Mouse (Mus musculus) midbrain, embryonic 11.5 days (tissue): ENCODE data around the gene Vmn1r183. TPM values are rescaled to one million over a fixed set of nuclear protein-coding genes. Genes with fewer than 3 reads are reported as not detected.
"Not testable (repeated sequence)": the region's sequence is repeated elsewhere in the genome, so short reads cannot be mapped to it uniquely, and the experiment has no call there.

Experiments used
- ATAC-seq: fragments of 200-750 bp; cut with Nextera tagmentation; 2 replicates; pipeline ENCODE4 v1.8.0; 2017; ENCODE audit warnings: moderate TSS enrichment, moderate library complexity; ENCODE audit not compliant: low FRiP score
- DNase-seq: peaks from one replicate; pipeline ENCODE4 v3.0.0; 2015; ENCODE audit warnings: low spot score; ENCODE audit errors: missing footprints
- H3K27ac ChIP-seq: fragments of 300-500 bp; sonication (generic); 2 replicates; pipeline ENCODE4 v1.5.1; 2014; ENCODE audit warnings: low read depth, low read length
- H3K27me3 ChIP-seq: fragments of 300-500 bp; sonication (generic); 2 replicates; pipeline ENCODE4 v1.6.1; 2014; ENCODE audit warnings: mild to moderate bottlenecking, low read length, moderate library complexity, mixed read lengths; ENCODE audit not compliant: control insufficient read depth, insufficient read depth
- H3K36me3 ChIP-seq: fragments of 300-500 bp; sonication (generic); 2 replicates; pipeline ENCODE4 v1.6.1; 2014; ENCODE audit warnings: mild to moderate bottlenecking, low read length, moderate library complexity, mixed read lengths; ENCODE audit not compliant: control insufficient read depth, insufficient read depth
- H3K4me1 ChIP-seq: fragments of 300-500 bp; sonication (generic); 2 replicates; pipeline ENCODE4 v1.6.1; 2014; ENCODE audit warnings: low read length; ENCODE audit not compliant: control insufficient read depth, insufficient read depth
- H3K4me2 ChIP-seq: fragments of 300-500 bp; sonication (generic); 2 replicates; pipeline ENCODE4 v1.6.1; 2014; ENCODE audit warnings: mild to moderate bottlenecking, moderate library complexity
- H3K4me3 ChIP-seq: fragments of 300-500 bp; sonication (generic); 2 replicates; pipeline ENCODE4 v1.5.1; 2014; ENCODE audit warnings: low read depth, low read length
- H3K9ac ChIP-seq: fragments of 300-500 bp; sonication (generic); 2 replicates; pipeline ENCODE4 v1.6.1; 2014; ENCODE audit warnings: low read length
- H3K9me3 ChIP-seq: fragments of 300-500 bp; sonication (generic); 2 replicates; pipeline ENCODE4 v1.6.1; 2016; ENCODE audit warnings: low read length; ENCODE audit not compliant: control insufficient read depth
- WGBS: fragments of 180-500 bp; shearing (Covaris S2); extraction: QIAGEN DNeasy Blood & Tissue Kit; methylation state at CpG from one replicate; pipeline ENCODE4 v1.1.7; 2014; 5-methylcytosine and 5-hydroxymethylcytosine counted together
- polyA plus RNA-seq: library from polyadenylated mRNA; unstranded; fragments of >200 nt; fragmentation: Nextera tagmentation; extraction: Ambion mirVana; gene quantifications from 2 replicates; pipeline ENCODE4 v1.2.1, GENCODE M21; 2014

The Vmn1r183 gene
- polyA plus RNA-seq: not detected in 2 replicates

DNA sequence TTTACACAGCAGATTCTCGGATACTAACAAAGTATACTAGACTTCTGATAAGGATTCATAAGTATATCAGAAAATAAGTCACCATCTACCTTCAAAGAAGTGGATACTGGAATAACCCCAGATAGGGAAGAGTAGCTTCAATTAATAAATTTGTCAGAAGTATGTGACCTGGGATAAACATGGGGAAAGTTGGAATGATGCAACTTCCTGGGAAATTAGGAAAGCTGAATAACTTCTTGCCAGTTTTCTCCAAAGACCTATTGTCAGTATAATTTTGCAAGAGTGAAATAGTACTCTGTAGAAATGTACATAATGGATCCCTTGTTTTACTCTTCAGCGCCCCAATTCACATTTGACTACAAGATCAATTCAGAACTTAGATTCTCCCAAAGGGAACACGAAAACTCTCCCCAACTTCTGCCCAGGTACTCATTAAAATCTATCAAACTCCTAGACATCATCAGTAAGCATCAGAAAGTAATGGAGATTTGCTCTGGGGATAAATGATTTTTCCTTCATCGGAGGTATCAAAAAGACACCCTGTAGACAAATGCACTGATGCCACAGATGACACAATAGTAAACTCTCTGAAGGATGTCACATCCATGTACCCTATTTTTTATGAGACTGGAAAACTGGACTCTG, at the start of gene Vmn1r183:
Vmn1r183 (plus strand) TSS at position 595 of the 645 bp plus-strand sequence.
- H3K27me3 ChIP-seq: no peaks in the 10 kb centered on the region
- no peak within 1 kb of the TSS for H3K27ac ChIP-seq
- 79% methylated on average over 4 of the region's 4 CpGs for WGBS
- H3K4me3 ChIP-seq: no peak within 1 kb of the TSS
- H3K9me3 ChIP-seq: no peaks in the 10 kb centered on the region
- DNase-seq (no peak), ATAC-seq (no peak)
- H3K9ac ChIP-seq: no peak within 1 kb of the TSS
- no peaks in the 10 kb centered on the region for H3K36me3 ChIP-seq
- H3K4me1 ChIP-seq: no peaks in the 10 kb centered on the region
- no peak within 1 kb of the TSS for H3K4me2 ChIP-seq

DNA sequence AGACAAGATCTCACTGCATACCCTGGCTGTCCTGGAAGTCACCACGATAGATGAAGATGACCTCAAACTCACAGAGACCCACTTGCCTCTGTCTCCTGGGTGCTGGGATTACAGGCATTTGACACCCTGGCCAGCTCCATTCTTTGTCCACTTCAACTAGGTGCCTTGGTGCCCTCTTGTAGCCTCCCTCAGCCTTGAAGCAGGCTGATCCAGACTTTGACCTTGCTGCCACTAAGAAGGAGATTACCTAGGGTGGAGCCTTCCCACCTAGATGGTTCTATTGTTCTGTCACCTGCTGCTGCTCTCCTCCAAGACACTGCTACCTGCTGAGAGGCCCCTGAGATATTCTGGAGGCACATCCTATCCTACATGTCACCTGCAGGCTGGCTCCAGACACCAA, 21.4 kb downstream of the Vmn1r183 start:
- not testable (repeated sequence) for H3K4me2 ChIP-seq, H3K9ac ChIP-seq, H3K4me1 ChIP-seq, H3K9me3 ChIP-seq, H3K4me3 ChIP-seq, H3K27me3 ChIP-seq, DNase-seq, ATAC-seq, H3K36me3 ChIP-seq, H3K27ac ChIP-seq
- 53% methylated on average over 1 of the region's 1 CpGs for WGBS

DNA sequence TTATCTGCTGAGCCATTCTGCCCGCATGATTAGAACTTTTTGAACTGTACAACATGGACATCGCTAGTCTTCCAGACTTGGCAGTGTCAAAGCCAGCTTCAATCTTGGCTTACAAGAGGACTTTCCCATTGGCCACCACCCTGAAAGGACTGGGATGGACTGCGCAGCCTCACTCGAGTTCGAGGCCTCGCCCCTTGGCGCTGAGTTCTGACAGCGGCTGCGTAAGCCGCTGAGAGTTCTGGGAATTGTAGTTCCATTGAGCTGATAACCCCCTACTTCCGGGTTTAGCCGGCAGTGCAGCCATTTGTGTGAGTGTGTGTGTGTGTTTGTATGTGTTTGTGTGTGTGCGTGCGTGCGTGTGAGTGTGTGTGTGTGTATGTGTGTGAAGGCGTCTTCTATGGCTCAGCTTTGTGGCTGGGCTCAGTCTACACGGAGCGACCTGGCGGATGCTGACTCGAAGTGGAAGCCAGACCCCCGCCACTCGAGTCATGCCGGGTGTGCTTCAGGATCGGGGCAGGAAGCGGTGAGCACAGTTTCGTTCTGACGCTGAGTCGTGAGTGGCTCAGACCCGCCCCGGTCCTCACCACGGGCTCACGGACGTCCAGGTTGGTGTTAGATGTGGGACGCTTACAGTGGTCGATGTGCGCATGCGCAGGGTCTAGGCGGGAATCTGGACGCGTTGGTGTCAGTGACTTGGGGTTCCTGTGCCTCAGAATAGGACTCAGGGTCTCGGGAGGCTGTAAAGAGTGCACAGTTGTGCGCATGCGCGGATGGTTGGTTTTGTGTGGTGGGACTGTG, 28.8 kb downstream of the Vmn1r183 start, which contains the start of gene Zfp180:
Zfp180 (plus strand) TSS at position 291 of the 798 bp plus-strand sequence.
- WGBS: 22% methylated on average over 44 of the region's 44 CpGs

DNA sequence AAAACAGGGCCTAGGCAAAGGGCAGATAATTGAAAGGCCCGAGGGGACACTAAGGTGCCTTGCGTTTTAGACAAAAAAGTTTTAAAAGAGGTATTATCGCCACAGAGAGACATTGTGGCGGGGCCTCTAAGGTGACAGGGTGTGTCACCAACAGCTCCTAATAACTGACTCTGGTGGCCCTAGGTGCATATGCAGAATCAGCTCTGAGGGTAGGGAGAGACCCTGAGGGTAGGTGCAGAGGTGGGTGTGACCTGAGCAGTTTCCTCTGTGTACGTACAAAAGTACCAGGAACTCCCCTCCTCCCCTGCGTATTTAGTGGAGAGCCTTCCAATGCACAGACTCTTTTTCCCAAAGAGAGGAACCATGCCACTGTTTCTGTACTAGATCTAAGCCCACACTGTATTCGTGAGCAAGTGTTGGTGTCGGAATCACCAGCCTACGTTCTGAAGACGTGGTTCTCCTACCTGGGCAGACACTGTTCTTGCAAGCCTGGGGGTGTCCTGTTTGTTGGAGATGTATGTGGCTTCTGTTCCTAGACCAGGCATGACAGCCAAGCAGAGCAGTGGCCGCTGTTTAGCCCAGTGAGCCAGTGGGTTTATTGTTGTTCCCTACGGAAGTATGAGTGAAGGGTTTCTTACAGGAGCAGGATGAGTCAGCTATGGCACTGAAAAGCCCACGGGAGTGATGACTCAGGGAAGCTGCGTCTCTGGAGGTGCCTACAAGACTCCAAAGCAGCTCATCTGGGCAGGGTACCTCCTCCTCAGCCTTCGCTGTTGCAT, 29.6 kb downstream of the Vmn1r183 start:
- peak overlapping the region; percentile 82 for H3K4me2 ChIP-seq
- peak overlapping the region; percentile 77 for H3K4me3 ChIP-seq
- ATAC-seq: peak; percentile 28
- H3K4me1 ChIP-seq: peaks cover 8% of the 10 kb centered on the region
- H3K27me3 ChIP-seq: no peaks in the 10 kb centered on the region
- WGBS: 63% methylated on average over 15 of the region's 15 CpGs
- H3K9ac ChIP-seq: peak overlapping the region; percentile 79
- DNase-seq: peak; percentile 83
- H3K36me3 ChIP-seq: peaks cover 23% of the 10 kb centered on the region
- peaks cover 19% of the 10 kb centered on the region; the same call in 1 of the 2 replicates for H3K9me3 ChIP-seq
- H3K27ac ChIP-seq: no peak overlapping the region

More for the DNA sequence above, 28.8 kb downstream of the Vmn1r183 start, which contains the start of gene Zfp180:
- Histone ChIP-seq H3K27me3 (no peaks in the 10 kb centered on the region), H3K4me3 (peak within 1 kb of the TSS; percentile 77), H3K27ac (peak within 1 kb of the TSS; percentile 64), H3K4me1 (peaks cover 8% of the 10 kb centered on the region), H3K9ac (peak within 1 kb of the TSS; percentile 79), H3K36me3 (peaks cover 15% of the 10 kb centered on the region), H3K4me2 (peak within 1 kb of the TSS; percentile 82), H3K9me3 (peaks cover 13% of the 10 kb centered on the region; the same call in 1 of the 2 replicates)
- DNase-seq (peak; percentile 99), ATAC-seq (peak; percentile 97)

DNA sequence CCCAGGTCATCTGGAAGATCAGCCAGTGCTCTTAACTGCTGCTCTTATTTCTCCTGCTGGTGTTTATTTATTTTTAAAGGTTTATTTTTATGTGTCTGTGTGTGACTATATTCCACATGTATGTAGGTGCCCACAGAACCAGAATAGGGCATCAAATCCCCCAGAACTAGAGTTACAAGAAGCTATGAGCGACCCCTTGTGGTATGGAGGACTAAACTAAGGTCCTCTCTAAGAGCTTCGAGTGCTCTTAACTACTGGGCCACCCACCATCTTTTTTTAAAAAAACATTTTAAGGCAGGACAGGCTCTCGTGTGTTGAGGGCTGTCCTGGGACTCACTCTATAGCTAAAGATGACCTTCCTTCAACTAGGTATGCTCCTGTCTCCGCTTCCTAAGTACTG, 33.8 kb downstream of the Vmn1r183 start:
- DNase-seq (no peak), ATAC-seq (no peak)
- no peak overlapping the region for H3K4me3 ChIP-seq
- H3K27me3 ChIP-seq: no peaks in the 10 kb centered on the region
- H3K9ac ChIP-seq: no peak overlapping the region
- H3K4me2 ChIP-seq: no peak overlapping the region
- H3K27ac ChIP-seq: no peak overlapping the region
- WGBS: 91% methylated on average over 4 of the region's 4 CpGs
- H3K36me3 ChIP-seq: peaks cover 25% of the 10 kb centered on the region
- peaks cover 8% of the 10 kb centered on the region for H3K4me1 ChIP-seq
- H3K9me3 ChIP-seq: peaks cover 21% of the 10 kb centered on the region; the same call in 1 of the 2 replicates

DNA sequence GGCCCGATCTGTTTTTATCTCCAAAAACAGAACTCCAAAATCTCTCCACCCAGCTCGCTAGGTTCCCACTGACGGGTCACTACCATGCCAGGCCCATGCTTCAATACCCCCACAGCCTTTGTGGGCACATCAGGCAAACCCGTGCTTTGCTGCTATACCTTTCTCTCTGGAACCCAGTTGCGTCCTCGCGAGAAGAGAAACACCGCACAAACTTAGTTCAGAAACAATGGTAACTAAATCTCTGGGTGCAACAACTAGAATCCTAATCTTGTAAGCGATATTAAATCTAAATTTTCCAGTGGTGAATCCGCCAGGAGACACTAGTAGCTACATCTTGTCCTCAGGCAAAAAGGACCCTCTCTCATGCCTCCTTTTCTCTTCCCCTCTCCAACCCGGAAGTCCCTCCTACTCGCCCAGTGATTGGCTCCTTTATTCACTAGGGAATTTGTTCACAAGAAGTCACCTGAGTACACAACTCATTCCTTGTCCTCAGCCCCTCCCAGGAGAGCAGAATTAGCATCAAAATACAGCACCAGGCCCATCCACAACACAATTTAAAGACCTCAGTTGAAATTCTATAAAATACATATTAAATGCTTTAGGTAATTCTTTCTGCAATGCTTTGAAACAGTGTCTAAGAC, 34.6 kb downstream of the Vmn1r183 start:
- peaks cover 19% of the 10 kb centered on the region; the same call in 1 of the 2 replicates for H3K9me3 ChIP-seq
- no peak overlapping the region for H3K27ac ChIP-seq
- H3K27me3 ChIP-seq: no peaks in the 10 kb centered on the region
- no peak overlapping the region for H3K4me3 ChIP-seq
- ATAC-seq (no peak), DNase-seq (no peak)
- peaks cover 25% of the 10 kb centered on the region for H3K36me3 ChIP-seq
- no peak overlapping the region for H3K4me2 ChIP-seq
- H3K9ac ChIP-seq: no peak overlapping the region
- WGBS: 97% methylated on average over 12 of the region's 12 CpGs
- H3K4me1 ChIP-seq: peaks cover 5% of the 10 kb centered on the region

DNA sequence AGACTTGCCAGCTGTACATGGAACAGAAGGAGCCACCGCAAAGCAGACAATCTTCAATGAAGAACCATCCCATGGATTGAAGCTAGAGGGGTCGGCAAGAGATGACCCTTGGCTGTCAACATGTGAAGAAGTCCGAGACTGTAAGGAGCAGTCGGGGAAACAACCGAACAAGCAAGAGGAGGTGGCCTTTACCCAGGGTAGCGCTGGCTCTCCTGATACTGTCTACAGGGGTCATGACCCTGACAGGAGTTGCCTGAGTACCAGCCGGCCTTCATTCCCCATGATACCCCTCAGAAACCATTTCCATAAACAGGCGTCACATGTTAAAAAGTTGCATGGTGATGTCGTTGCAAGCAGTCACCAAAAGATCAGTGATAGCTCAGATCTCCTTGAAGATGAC, 51.3 kb downstream of the Vmn1r183 start:
- DNase-seq (no peak), ATAC-seq (no peak)
- Histone ChIP-seq H3K36me3 (peaks cover 89% of the 10 kb centered on the region), H3K27me3 (no peaks in the 10 kb centered on the region), H3K9me3 (peaks cover 81% of the 10 kb centered on the region), H3K27ac (no peak overlapping the region), H3K4me1 (no peaks in the 10 kb centered on the region), H3K9ac (no peak overlapping the region), H3K4me3 (no peak overlapping the region), H3K4me2 (no peak overlapping the region)
- 98% methylated on average over 9 of the region's 9 CpGs for WGBS

DNA sequence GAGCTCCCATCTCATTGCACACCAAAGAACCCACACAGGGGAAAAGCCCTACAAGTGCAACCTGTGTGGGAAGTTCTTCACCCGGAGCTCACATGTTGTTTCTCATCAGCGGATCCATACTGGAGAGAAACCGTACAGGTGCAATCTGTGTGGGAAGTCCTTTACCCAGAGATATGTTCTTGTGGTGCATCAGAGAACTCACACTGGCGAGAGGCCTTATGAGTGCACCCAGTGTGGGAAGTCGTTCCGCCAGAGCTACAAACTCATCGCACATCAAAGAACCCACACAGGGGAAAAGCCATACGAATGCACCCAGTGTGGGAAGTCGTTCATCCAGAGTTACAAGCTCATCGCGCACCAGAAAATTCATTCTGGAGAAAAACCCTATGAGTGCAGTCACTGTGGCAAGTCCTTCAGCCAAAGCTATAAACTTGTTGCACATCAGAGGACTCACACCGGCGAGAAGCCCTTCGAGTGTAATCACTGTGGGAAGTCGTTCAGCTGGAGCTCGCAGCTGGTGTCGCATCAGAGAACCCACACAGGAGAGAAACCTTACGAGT, 52.2 kb downstream of the Vmn1r183 start:
- H3K9ac ChIP-seq: no peak overlapping the region
- no peaks in the 10 kb centered on the region for H3K4me1 ChIP-seq
- peaks cover 81% of the 10 kb centered on the region for H3K36me3 ChIP-seq
- H3K9me3 ChIP-seq: peaks cover 75% of the 10 kb centered on the region
- H3K27ac ChIP-seq: no peak overlapping the region
- H3K4me3 ChIP-seq: no peak overlapping the region
- 95% methylated on average over 18 of the region's 18 CpGs for WGBS
- ATAC-seq: no peak
- no peaks in the 10 kb centered on the region for H3K27me3 ChIP-seq
- H3K4me2 ChIP-seq: no peak overlapping the region
- peak; percentile 86 for DNase-seq
